25 mouse cellular contexts compared by ENCODE assay signal in the genomic region with DNA sequence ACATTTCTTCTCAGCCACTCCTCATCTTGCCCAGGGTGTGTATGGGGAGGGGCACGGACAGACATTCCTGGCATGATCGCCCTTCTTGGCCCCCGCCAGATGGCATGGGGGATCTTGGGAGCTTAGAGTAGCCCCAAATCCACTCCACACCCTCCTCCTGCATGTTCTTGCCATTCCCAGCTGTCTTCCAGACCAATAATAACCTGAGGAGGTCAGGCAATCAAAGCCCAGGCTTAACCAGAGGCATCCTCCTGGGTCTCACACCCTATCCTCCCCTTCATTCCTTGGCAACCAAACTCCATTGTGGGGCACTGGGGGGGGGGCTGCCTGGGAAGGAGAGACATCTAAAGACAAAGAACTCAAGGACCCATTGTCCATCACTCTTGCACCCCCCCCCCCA. TPM values are rescaled to one million over a fixed set of nuclear protein-coding genes. Genes with fewer than 3 reads are reported as not detected.
DNase-seq lines count a peak whose midpoint lies in the region; ATAC-seq and TF ChIP-seq lines count a peak whose summit lies in the region.
"Had no signal": no experiment of that assay in that cellular context is flagged by ENCODE, and none has a peak within 500 bp of the region (broad histone marks: within the 10 kb centered on the region; RNA-seq: fewer than 3 reads in every experiment).

No protein-coding gene starts in this region.

- H3K36me3 ChIP-seq in heart, embryonic 11.5 days (ENCODE audit: control insufficient read depth, insufficient read depth, low read length) = no peaks in the 10 kb centered on the region
- no peaks in the 10 kb centered on the region for H3K36me3 ChIP-seq in lung, postnatal 0 days (ENCODE audit: insufficient read depth, low read length)
- H3K36me3 ChIP-seq in embryonic facial prominence, embryonic 15.5 days = no peaks in the 10 kb centered on the region
- no peaks in the 10 kb centered on the region for H3K36me3 ChIP-seq in limb, embryonic 15.5 days
- H3K36me3 ChIP-seq: embryonic facial prominence, embryonic 13.5 days; forebrain, embryonic 15.5 days; G1E; hindbrain, embryonic 12.5 days; hindbrain, embryonic 15.5 days had no signal

- no peak for TF ChIP-seq CTCF in lung, postnatal 0 days (IDR thresholded peaks at IDR 0.05)

- TF ChIP-seq EP300 in lung, postnatal 0 days (IDR thresholded peaks at IDR 0.05) = peak; percentile 39; the same call in 1 of the 2 replicates

- no peak overlapping the region for H3K9ac ChIP-seq in heart, embryonic 11.5 days (ENCODE audit: low read depth, low read length)
- H3K9ac ChIP-seq in lung, postnatal 0 days (replicated peaks; ENCODE audit: low read depth) = no peak overlapping the region
- H3K9ac ChIP-seq in embryonic facial prominence, embryonic 15.5 days = no peak overlapping the region
- no peak overlapping the region for H3K9ac ChIP-seq in limb, embryonic 15.5 days
- H3K9ac ChIP-seq: embryonic facial prominence, embryonic 13.5 days; forebrain, embryonic 15.5 days; hindbrain, embryonic 12.5 days; hindbrain, embryonic 15.5 days had no signal

- no peaks in the 10 kb centered on the region for H3K27me3 ChIP-seq in heart, embryonic 11.5 days (ENCODE audit: control insufficient read depth, insufficient read depth, low read length)
- H3K27me3 ChIP-seq in lung, postnatal 0 days (replicated peaks; ENCODE audit: insufficient read depth, low read length) = no peaks in the 10 kb centered on the region
- H3K27me3 ChIP-seq in embryonic facial prominence, embryonic 15.5 days = no peaks in the 10 kb centered on the region
- H3K27me3 ChIP-seq in limb, embryonic 15.5 days = no peaks in the 10 kb centered on the region
- H3K27me3 ChIP-seq: CH12.LX; embryonic facial prominence, embryonic 13.5 days; forebrain, embryonic 15.5 days; hindbrain, embryonic 12.5 days; hindbrain, embryonic 15.5 days; Patski had no signal

- no peak for ATAC-seq in heart, embryonic 11.5 days (replicated peaks; ENCODE audit: insufficient number of reproducible peaks, low FRiP score, low TSS enrichment)
- ATAC-seq in lung, postnatal 0 days = peak; percentile 10; the same call in 1 of the 2 replicates
- ATAC-seq in embryonic facial prominence, embryonic 15.5 days (ENCODE audit: insufficient number of reproducible peaks, low FRiP score, low TSS enrichment, low read depth) = 0 out of 2 replicates have a peak, but pooled peaks have one; percentile 39
- 0 out of 2 replicates have a peak, but pooled peaks have one; percentile 26 for ATAC-seq in limb, embryonic 15.5 days (ENCODE audit: insufficient number of reproducible peaks, low FRiP score, low TSS enrichment, low read depth)
- no peak for ATAC-seq in inflammation-experienced regulatory T-cells, adult 6 months
- ATAC-seq: forebrain, embryonic 15.5 days; intestine, embryonic 16.5 days; Patski had no signal

- H3K27ac ChIP-seq in heart, embryonic 11.5 days (ENCODE audit: low read depth, low read length) = no peak overlapping the region
- H3K27ac ChIP-seq in lung, postnatal 0 days (ENCODE audit: low read length) = no peak overlapping the region
- no peak overlapping the region for H3K27ac ChIP-seq in embryonic facial prominence, embryonic 15.5 days (replicated peaks)
- no peak overlapping the region for H3K27ac ChIP-seq in limb, embryonic 15.5 days
- H3K27ac ChIP-seq: embryonic facial prominence, embryonic 13.5 days; forebrain, embryonic 15.5 days; hindbrain, embryonic 12.5 days; hindbrain, embryonic 15.5 days had no signal

- no peak overlapping the region for H3K4me2 ChIP-seq in heart, embryonic 11.5 days
- H3K4me2 ChIP-seq in lung, postnatal 0 days (replicated peaks; ENCODE audit: low read depth, low read length) = no peak overlapping the region
- H3K4me2 ChIP-seq in embryonic facial prominence, embryonic 15.5 days (replicated peaks) = no peak overlapping the region
- no peak overlapping the region for H3K4me2 ChIP-seq in limb, embryonic 15.5 days
- H3K4me2 ChIP-seq: embryonic facial prominence, embryonic 13.5 days; forebrain, embryonic 15.5 days; hindbrain, embryonic 12.5 days; hindbrain, embryonic 15.5 days had no signal

- H3K4me3 ChIP-seq in heart, embryonic 11.5 days (ENCODE audit: low read depth, low read length) = no peak overlapping the region
- H3K4me3 ChIP-seq in lung, postnatal 0 days (ENCODE audit: low read depth, low read length) = no peak overlapping the region
- H3K4me3 ChIP-seq in embryonic facial prominence, embryonic 15.5 days (replicated peaks) = no peak overlapping the region
- no peak overlapping the region for H3K4me3 ChIP-seq in limb, embryonic 15.5 days
- H3K4me3 ChIP-seq: embryonic facial prominence, embryonic 13.5 days; forebrain, embryonic 15.5 days; hindbrain, embryonic 12.5 days; hindbrain, embryonic 15.5 days had no signal

- 86% methylated on average over 3 of the region's 3 CpGs for WGBS in heart, embryonic 11.5 days (ENCODE audit: insufficient replicate concordance)
- WGBS in lung, postnatal 0 days = 62% methylated on average over 3 of the region's 3 CpGs
- 71% methylated on average over 3 of the region's 3 CpGs for WGBS in embryonic facial prominence, embryonic 15.5 days
- 86% methylated on average over 3 of the region's 3 CpGs for WGBS in limb, embryonic 15.5 days

- DNase-seq in heart, adult 11 months = peak; percentile 66
- no peak for DNase-seq in lung, postnatal 0 days (ENCODE audit: low spot score)
- no peak for DNase-seq in lung, postnatal 25 days (ENCODE audit: low spot score)
- DNase-seq in right cerebral cortex, postnatal 14 days = no peak
- DNase-seq: adrenal gland, adult 2 months; adrenal gland, postnatal 14 days; B cell, adult 2 months; cerebellum, adult 11 months; cerebellum, adult 2 months; cerebellum, adult 9-11 months; cerebellum, postnatal 25 days; gastrocnemius, postnatal 25 days had no signal

- H3K9me3 ChIP-seq in heart, embryonic 11.5 days (replicated peaks; ENCODE audit: control insufficient read depth, low read length) = no peaks in the 10 kb centered on the region
- H3K9me3 ChIP-seq in lung, postnatal 0 days (ENCODE audit: low read length) = no peaks in the 10 kb centered on the region
- no peaks in the 10 kb centered on the region for H3K9me3 ChIP-seq in embryonic facial prominence, embryonic 15.5 days (replicated peaks)
- H3K9me3 ChIP-seq in limb, embryonic 15.5 days = no peaks in the 10 kb centered on the region
- H3K9me3 ChIP-seq: embryonic facial prominence, embryonic 13.5 days; forebrain, embryonic 15.5 days; G1E; hindbrain, embryonic 12.5 days; hindbrain, embryonic 15.5 days had no signal

- H3K4me1 ChIP-seq in heart, embryonic 11.5 days (ENCODE audit: control insufficient read depth, insufficient read depth, low read length) = no peaks in the 10 kb centered on the region
- no peaks in the 10 kb centered on the region for H3K4me1 ChIP-seq in lung, postnatal 0 days (ENCODE audit: insufficient read depth, low read depth, low read length)
- H3K4me1 ChIP-seq in embryonic facial prominence, embryonic 15.5 days = no peaks in the 10 kb centered on the region; the same call in 1 of the 2 replicates
- no peaks in the 10 kb centered on the region for H3K4me1 ChIP-seq in limb, embryonic 15.5 days
- H3K4me1 ChIP-seq: embryonic facial prominence, embryonic 13.5 days; forebrain, embryonic 15.5 days; hindbrain, embryonic 15.5 days had no signal

RNA-seq across cellular contexts. Expression of a gene that starts 21.6 kb away (rescaled TPM):
- polyA plus RNA-seq in heart, embryonic 11.5 days (2014; fragmentation: Nextera tagmentation; extraction: Ambion mirVana) = 1.5 and 1.9 TPM in 2 replicates
- 550 and 782 TPM in 2 replicates for polyA plus RNA-seq in lung, postnatal 0 days (2015; fragmentation: Nextera tagmentation; extraction: Ambion mirVana)
- polyA plus RNA-seq in embryonic facial prominence, embryonic 15.5 days (2015; fragmentation: Nextera tagmentation; extraction: Ambion mirVana) = 22.8 and 30.2 TPM in 2 replicates
- polyA plus RNA-seq in limb, embryonic 15.5 days (2015; fragmentation: Nextera tagmentation; extraction: Ambion mirVana) = 9.8 and 13.6 TPM in 2 replicates
- under 1 TPM in 2 of 3 experiments, not detected in 1; 0.46 to 0.98 TPM for polyA plus RNA-seq in inflammation-experienced regulatory T-cells, adult 6 months (2017; shearing (Covaris generic))
- polyA plus RNA-seq: G1E had no signal

RNA-seq across cellular contexts. Expression of a gene that starts 32.8 kb away (rescaled TPM):
- polyA plus RNA-seq in heart, embryonic 11.5 days (2014; fragmentation: Nextera tagmentation; extraction: Ambion mirVana) = 1.0 and 1.2 TPM in 2 replicates
- 0.18 and 0.38 TPM in 2 replicates for polyA plus RNA-seq in lung, postnatal 0 days (2015; fragmentation: Nextera tagmentation; extraction: Ambion mirVana)
- polyA plus RNA-seq in embryonic facial prominence, embryonic 15.5 days (2015; fragmentation: Nextera tagmentation; extraction: Ambion mirVana) = 102 and 127 TPM in 2 replicates
- 55.8 and 102 TPM in 2 replicates for polyA plus RNA-seq in limb, embryonic 15.5 days (2015; fragmentation: Nextera tagmentation; extraction: Ambion mirVana)
- not detected for polyA plus RNA-seq in inflammation-experienced regulatory T-cells, adult 6 months (2017; shearing (Covaris generic))
- polyA plus RNA-seq: forebrain, embryonic 11.5 days; forebrain, embryonic 15.5 days; G1E; Patski had no signal

RNA-seq across cellular contexts. Expression of a gene that starts 49.4 kb away (rescaled TPM):
- 1.7 and 1.9 TPM in 2 replicates for polyA plus RNA-seq in heart, embryonic 11.5 days (2014; fragmentation: Nextera tagmentation; extraction: Ambion mirVana)
- polyA plus RNA-seq in lung, postnatal 0 days (2015; fragmentation: Nextera tagmentation; extraction: Ambion mirVana) = 0.29 TPM in 1 of 2 replicates, not detected in the other
- 0.61 and 0.67 TPM in 2 replicates for polyA plus RNA-seq in embryonic facial prominence, embryonic 15.5 days (2015; fragmentation: Nextera tagmentation; extraction: Ambion mirVana)
- polyA plus RNA-seq in limb, embryonic 15.5 days (2015; fragmentation: Nextera tagmentation; extraction: Ambion mirVana) = 0.50 and 0.59 TPM in 2 replicates
- polyA plus RNA-seq in inflammation-experienced regulatory T-cells, adult 6 months (2017; shearing (Covaris generic)) = not detected
- polyA plus RNA-seq: cerebellum, adult 2 months; embryonic facial prominence, embryonic 13.5 days; forebrain, embryonic 11.5 days; G1E; hindbrain, embryonic 12.5 days; intestine, embryonic 16.5 days; Patski had no signal

Comparison
In these comparisons a context has a peak if more than half of its experiments do, and no peak if none do; other contexts are left out.
1. ATAC-seq: peak in lung, postnatal 0 days (single experiment), embryonic facial prominence, embryonic 15.5 days (single experiment) and limb, embryonic 15.5 days (single experiment); none in heart, embryonic 11.5 days (single experiment) and inflammation-experienced regulatory T-cells, adult 6 months (single experiment).
2. RNA of a gene that starts 21.6 kb away (polyA plus RNA-seq): 550 to 782 TPM in lung, postnatal 0 days; 22.8 to 30.2 TPM in embryonic facial prominence, embryonic 15.5 days, 9.8 to 13.6 TPM in limb, embryonic 15.5 days, 1.5 to 1.9 TPM in heart, embryonic 11.5 days and 0.46 to 0.98 TPM in inflammation-experienced regulatory T-cells, adult 6 months; every median in the first group is over 10 times any median in the second.
3. RNA of a gene that starts 32.8 kb away (polyA plus RNA-seq): 102 to 127 TPM in embryonic facial prominence, embryonic 15.5 days and 55.8 to 102 TPM in limb, embryonic 15.5 days; 1.0 to 1.2 TPM in heart, embryonic 11.5 days, 0.18 to 0.38 TPM in lung, postnatal 0 days and not detected in inflammation-experienced regulatory T-cells, adult 6 months; every median in the first group is over 10 times any median in the second.